Mouse (Mus musculus): ENCODE measurements around the gene Hook1. TPM values are rescaled to one million over a fixed set of nuclear protein-coding genes. Genes with fewer than 3 reads are reported as not detected.
A peak's percentile ranks its signal among the peaks of the same experiment; 100 is the strongest.
"Not testable (repeated sequence)": the region's sequence is repeated elsewhere in the genome, so short reads cannot be mapped to it uniquely, and the experiment has no call there.

Gene Hook1
- 1 to 10 TPM; 8.8 to 9.1 TPM for total RNA-seq (2021)

- DNase-seq = peak; percentile 90 to 93
- intact Hi-C loops (cut with DNase I) = no loop called here
Observed at GRCm38 (mm10) chr4:95966928-95967724, at the start of gene Hook1. TSS of gene Hook1 (plus strand) at chr4:95967240.

- intact Hi-C loops (cut with DNase I) = no loop called here
- no peak for DNase-seq
Observed at GRCm38 (mm10) chr4:95917703-95918102, 49.3 kb upstream of the Hook1 start.

DNA sequence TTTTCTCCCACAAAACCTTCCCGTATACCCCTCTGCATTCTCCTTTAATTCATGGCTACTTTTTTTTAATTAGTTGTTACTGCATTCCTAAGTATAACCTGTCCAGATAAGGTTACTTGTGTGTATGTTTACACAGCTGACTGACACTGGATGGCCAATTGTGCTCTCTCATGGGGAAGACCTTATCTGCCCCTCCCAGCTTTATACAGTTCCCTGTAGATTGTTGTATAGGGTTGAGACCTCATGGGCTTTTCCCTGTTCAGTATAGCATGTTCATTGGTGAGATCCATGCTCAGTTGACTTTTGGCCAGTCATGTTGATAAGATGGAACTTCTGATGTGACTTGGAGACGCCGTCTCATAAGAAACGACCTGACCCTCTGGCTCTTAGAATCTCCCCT is 46.6 kb upstream of the Hook1 start:
- intact Hi-C loops (cut with DNase I) = loop anchor here (10.0 kb wide), 1 partner anchor 1256 kb away; no protein-coding TSS in a partner anchor
- no peak for DNase-seq

DNA sequence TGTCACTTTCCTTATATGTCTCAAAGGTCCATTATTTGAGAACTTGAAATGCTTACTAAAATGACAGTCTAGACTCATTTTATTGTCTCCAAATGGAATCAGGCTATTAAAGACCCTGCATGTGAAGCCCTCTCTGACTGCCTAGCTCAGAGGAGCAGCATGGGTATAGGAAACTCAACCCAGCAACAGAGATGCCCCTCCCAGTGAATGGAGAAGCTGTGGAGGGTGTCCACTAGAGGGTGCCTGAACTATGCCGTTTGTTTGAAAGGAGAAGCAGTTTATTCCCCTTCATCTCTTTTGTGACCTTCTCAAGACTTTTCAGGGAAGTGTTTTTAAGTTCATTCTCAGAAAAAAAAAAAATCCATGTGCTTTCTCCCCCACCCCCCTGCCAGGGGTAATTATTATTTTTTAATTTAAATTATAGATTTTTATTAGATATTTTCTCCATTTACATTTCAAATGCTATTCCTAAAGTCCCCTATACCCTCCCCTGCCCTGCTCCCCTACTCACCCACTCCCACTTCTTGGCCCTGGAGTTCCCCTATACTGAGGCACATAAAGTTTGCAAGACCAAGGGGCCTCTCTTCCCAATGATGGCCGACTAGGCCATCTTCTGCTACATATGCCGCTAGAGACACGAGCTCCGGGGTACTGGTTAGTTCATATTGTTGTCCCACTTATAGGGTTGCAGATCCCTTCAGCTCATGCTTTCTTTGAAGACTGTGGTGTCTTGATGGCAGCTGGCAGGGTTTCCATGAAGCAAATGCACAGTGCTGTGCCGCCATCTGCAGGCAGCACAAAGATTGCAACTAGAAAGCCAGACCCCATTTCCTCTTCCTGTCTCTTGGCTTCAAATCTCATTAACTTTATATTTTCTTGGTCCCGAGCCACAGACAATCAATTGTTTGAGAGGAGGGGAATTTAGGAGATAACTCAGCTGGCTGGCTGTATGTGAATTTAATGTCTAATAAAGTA is 42.5 kb upstream of the Hook1 start:
- intact Hi-C loops (cut with DNase I) = loop anchor here (1.0 to 10.0 kb wide), 3 partner anchors 54 to 1260 kb away; no protein-coding TSS in a partner anchor

GRCm38 (mm10) chr4:95928846-95929245 is 38.2 kb upstream of the Hook1 start:
- intact Hi-C loops (cut with DNase I) = loop anchor here (10.0 kb wide), 1 partner anchor 1264 kb away; no protein-coding TSS in a partner anchor
- DNase-seq = no peak

More for the DNA sequence above, 42.5 kb upstream of the Hook1 start:
- DNase-seq = peak; percentile 73 to 88

- no peak for DNase-seq
- intact Hi-C loops (cut with DNase I) = loop anchor here (10.0 kb wide), 1 partner anchor 1265 kb away; no protein-coding TSS in a partner anchor
Observed at GRCm38 (mm10) chr4:95929936-95930335, 37.1 kb upstream of the Hook1 start.

GRCm38 (mm10) chr4:95931331-95931730 is 35.7 kb upstream of the Hook1 start:
- DNase-seq = no peak
- intact Hi-C loops (cut with DNase I) = no loop called here

DNA sequence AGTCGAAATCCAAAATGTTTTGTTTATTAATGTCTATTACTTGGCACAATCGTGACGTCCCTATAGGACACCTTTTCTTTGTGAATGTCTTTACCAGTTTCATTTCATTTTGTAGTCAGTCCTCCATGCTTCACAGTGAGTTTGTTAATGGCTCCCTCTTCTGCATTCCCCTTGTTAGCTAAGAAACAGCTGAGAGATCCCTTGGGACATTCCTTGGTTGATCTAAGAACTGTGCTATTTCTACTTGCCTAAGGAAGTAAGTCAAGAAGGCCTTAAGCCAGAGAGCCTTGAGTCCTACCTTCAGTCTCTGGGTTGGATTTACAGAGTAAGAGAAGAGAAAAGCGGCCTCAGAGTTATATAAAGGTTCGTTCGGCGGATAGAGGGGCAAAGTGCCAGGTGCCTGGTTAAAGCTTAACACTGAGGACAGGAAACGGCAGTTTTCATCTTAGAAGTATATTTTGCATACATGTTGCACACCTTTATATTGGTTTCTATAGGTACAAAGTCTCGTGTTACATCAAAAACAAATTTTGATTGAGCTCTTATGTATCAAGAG is 33.2 kb upstream of the Hook1 start:
- DNase-seq = no peak
- intact Hi-C loops (cut with DNase I) = no loop called here

DNA sequence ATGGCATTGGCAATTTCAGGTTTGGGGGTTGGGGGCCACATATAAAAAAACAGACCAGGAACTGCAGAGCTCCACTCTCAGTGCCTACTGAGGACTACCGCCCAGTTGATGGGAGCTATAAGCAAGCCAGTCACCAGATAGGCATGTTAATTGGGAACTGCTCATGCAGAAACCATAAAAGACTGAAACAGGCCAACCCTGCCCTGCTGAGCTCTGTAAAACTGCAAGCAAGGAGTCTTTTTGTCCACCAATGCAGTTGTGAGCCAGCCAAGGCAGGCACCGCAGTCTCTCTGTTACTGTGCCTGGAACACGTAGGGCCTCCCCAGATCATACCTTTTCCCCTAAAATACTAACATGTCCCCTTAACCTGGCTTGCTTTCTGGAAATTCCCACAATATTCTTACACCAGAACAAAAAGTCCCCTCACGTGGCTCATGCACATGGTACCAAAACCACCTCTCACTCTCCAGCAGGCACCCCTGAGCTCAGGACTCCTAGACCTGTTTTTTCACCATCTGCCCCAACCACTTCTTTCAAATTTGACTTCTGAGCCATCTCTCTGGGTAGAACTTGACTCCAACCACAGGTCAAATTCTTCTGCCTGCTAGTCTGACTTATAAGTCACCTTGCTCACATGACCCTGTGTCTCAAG is 32.5 kb upstream of the Hook1 start:
- no peak for DNase-seq
- intact Hi-C loops (cut with DNase I) = no loop called here

- intact Hi-C loops (cut with DNase I) = no loop called here
- DNase-seq = no peak
Observed at GRCm38 (mm10) chr4:95938701-95939100, 28.3 kb upstream of the Hook1 start.

DNA sequence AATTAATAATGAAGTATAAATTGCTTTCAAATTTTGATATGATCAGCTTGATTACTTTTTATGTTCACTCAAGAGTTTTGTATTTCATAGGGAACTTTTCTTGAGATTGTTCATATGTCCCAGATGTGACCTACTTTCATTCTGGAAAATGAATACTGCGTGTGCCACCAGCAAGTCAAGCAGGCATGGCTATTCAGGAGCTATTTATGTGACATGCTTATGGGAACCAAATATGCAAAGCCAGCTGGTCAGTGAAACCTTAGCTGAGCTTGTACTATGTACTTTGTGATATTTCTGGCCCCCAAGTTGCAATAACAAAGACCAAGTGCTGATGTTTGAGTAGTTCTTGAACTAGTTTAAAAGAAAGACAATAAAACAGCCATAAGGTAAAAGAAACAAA is 19.1 kb upstream of the Hook1 start:
- intact Hi-C loops (cut with DNase I) = no loop called here
- DNase-seq = no peak

GRCm38 (mm10) chr4:95953328-95953727 is 13.7 kb upstream of the Hook1 start:
- intact Hi-C loops (cut with DNase I) = no loop called here
- no peak for DNase-seq

GRCm38 (mm10) chr4:95982221-95982620 is 15.2 kb downstream of the Hook1 start:
- intact Hi-C loops (cut with DNase I); DNase-seq: not testable (repeated sequence)

- intact Hi-C loops (cut with DNase I) = no loop called here
- no peak for DNase-seq
Observed at GRCm38 (mm10) chr4:96016875-96017274, 49.8 kb downstream of the Hook1 start.

DNA sequence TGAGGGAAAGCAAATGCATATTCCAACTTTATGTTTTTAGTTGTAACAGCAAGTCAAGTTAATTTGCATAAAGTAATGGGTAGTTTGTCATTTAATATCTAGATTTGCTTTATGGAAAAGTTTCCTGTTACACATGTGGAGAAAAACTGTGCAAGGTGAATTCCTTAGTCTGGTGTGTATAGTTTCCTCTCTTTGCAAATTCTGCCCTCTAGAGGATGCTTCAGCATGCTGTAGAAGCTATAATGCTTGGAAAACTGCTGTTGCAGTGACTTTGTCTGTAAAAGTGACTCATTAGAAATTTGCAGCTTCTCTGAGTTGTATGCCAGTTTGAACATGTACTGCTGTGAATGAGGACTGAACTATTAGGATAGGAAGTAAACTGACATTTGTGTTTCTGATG is 55.8 kb downstream of the Hook1 start:
- intact Hi-C loops (cut with DNase I) = no loop called here

GRCm38 (mm10) chr4:96028412-96028811 is 61.4 kb downstream of the Hook1 start:
- intact Hi-C loops (cut with DNase I) = no loop called here
- DNase-seq = no peak

More for the DNA sequence above, 55.8 kb downstream of the Hook1 start:
- DNase-seq = peak in 1 of 2 experiments; percentile 10

GRCm38 (mm10) chr4:96060106-96060505 is 93.1 kb downstream of the Hook1 start:
- intact Hi-C loops (cut with DNase I) = no loop called here
- no peak for DNase-seq

GRCm38 (mm10) chr4:96062045-96062444 is 95.0 kb downstream of the Hook1 start:
- intact Hi-C loops (cut with DNase I) = no loop called here
- DNase-seq = no peak
